Mouse (Mus musculus) hindbrain, embryonic 14.5 days (tissue): ENCODE data around the gene Mfrp. TPM values are rescaled to one million over a fixed set of nuclear protein-coding genes. Genes with fewer than 3 reads are reported as not detected.
A peak's percentile ranks its signal among the peaks of the same experiment; 100 is the strongest.

Experiments
- ATAC-seq: fragments of 200-750 bp; cut with Nextera tagmentation; 2 replicates; pipeline ENCODE4 v1.8.0; 2017; ENCODE audit warnings: moderate number of reproducible peaks, mild to moderate bottlenecking, moderate TSS enrichment, moderate library complexity; ENCODE audit not compliant: low FRiP score
- DNase-seq: peaks from one replicate; pipeline ENCODE4 v3.0.0-alpha.2; 2015; ENCODE audit warnings: low spot score
- H3K27ac ChIP-seq: fragments of 300-500 bp; sonication (generic); 2 replicates; pipeline ENCODE4 v1.5.1; 2014; ENCODE audit warnings: mild to moderate bottlenecking, moderate library complexity
- H3K27me3 ChIP-seq: fragments of 300-500 bp; sonication (generic); 2 replicates; pipeline ENCODE4 v1.6.1; 2014; ENCODE audit warnings: mild to moderate bottlenecking, low read length, mixed read lengths; ENCODE audit not compliant: control insufficient read depth, insufficient read depth
- H3K36me3 ChIP-seq: fragments of 300-500 bp; sonication (generic); replicated peaks from 2 replicates; pipeline ENCODE4 v1.6.1; 2014; ENCODE audit not compliant: control insufficient read depth, insufficient read depth
- H3K4me1 ChIP-seq: fragments of 300-500 bp; sonication (generic); replicated peaks from 2 replicates; pipeline ENCODE4 v1.6.1; 2014; ENCODE audit warnings: antibody characterized with exemption, low read length, mixed read lengths; ENCODE audit not compliant: control insufficient read depth, insufficient read depth
- H3K4me2 ChIP-seq: fragments of 300-500 bp; sonication (generic); replicated peaks from 2 replicates; pipeline ENCODE4 v1.6.1; 2014; ENCODE audit warnings: mild to moderate bottlenecking, moderate library complexity
- H3K4me3 ChIP-seq: fragments of 300-500 bp; sonication (generic); replicated peaks from 2 replicates; pipeline ENCODE4 v1.5.1; 2014; ENCODE audit warnings: mild to moderate bottlenecking, low read length
- H3K9ac ChIP-seq: fragments of 300-500 bp; sonication (generic); 2 replicates; pipeline ENCODE4 v1.6.1; 2014
- H3K9me3 ChIP-seq: fragments of 300-500 bp; sonication (generic); 2 replicates; pipeline ENCODE4 v1.6.1; 2016; ENCODE audit warnings: low read length; ENCODE audit not compliant: control insufficient read depth
- WGBS: fragments of 180-500 bp; shearing (Covaris S2); extraction: QIAGEN DNeasy Blood & Tissue Kit; methylation state at CpG from one replicate; pipeline ENCODE4 v1.1.7; 2014; 5-methylcytosine and 5-hydroxymethylcytosine counted together
- polyA plus RNA-seq: library from polyadenylated mRNA; unstranded; fragments of >200 nt; fragmentation: Nextera tagmentation; extraction: Ambion mirVana; gene quantifications from 2 replicates; pipeline ENCODE4 v1.2.1, GENCODE M21; 2014

The Mfrp gene
- polyA plus RNA-seq, 1 experiment from 2014 or later, result 0.41 TPM

GRCm38 (mm10) chr9:44076764-44077120 is 24.8 kb upstream of the Mfrp start:
- Histone ChIP-seq H3K36me3 (no peaks in the 10 kb centered on the region), H3K27ac (no peak overlapping the region), H3K4me3 (no peak overlapping the region), H3K9me3 (no peaks in the 10 kb centered on the region), H3K4me2 (no peak overlapping the region), H3K9ac (no peak overlapping the region), H3K4me1 (peaks cover 15% of the 10 kb centered on the region), H3K27me3 (no peaks in the 10 kb centered on the region)
- DNase-seq (peak; percentile 64), ATAC-seq (no peak)
- 8% methylated on average over 5 of the region's 5 CpGs for WGBS

GRCm38 (mm10) chr9:44077266-44077910 is 24.1 kb upstream of the Mfrp start:
- no peaks in the 10 kb centered on the region for H3K36me3 ChIP-seq
- ATAC-seq, result no peak
- H3K27ac ChIP-seq, result no peak overlapping the region
- H3K4me2 ChIP-seq, result no peak overlapping the region
- WGBS, result 86% methylated on average over 11 of the region's 11 CpGs
- no peak overlapping the region for H3K9ac ChIP-seq
- no peak overlapping the region for H3K4me3 ChIP-seq
- H3K4me1 ChIP-seq, result peaks cover 9% of the 10 kb centered on the region; the same call in 1 of the 2 replicates
- DNase-seq, result no peak
- H3K9me3 ChIP-seq, result no peaks in the 10 kb centered on the region
- H3K27me3 ChIP-seq, result no peaks in the 10 kb centered on the region; the same call in 1 of the 2 replicates

DNA sequence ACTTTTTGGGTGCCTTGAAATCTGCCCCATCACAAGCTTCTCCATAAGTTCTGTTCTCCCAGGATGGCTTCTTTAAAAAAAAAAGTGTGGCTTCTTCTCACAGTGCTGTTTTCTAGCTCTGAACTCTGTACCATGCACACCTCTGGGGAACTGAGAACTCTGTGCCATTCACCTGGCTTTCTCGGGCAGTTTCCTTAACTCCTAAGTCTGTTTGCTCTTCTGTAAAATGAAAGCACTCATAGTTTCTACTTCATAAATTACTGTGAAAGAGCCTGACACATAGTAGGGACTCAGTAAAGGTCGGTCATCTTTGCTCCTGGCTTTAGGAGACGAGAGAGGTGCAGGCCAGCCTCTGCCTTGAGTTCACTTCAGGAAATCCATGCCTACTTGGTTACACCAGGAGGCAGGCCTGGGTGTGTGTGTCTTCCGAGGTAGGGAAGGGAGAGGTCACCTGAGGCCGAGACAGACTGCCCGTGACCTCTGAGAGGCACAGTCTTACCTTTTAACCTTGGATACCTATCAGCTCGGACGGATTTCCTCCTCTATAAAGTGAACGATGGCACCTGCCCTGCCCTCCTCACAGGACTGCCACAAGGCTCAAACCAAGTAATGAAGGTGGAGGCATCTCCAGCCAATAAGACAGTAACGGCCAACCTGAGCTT is 23.3 kb upstream of the Mfrp start:
- Histone ChIP-seq H3K4me3 (no peak overlapping the region), H3K9ac (no peak overlapping the region), H3K9me3 (no peaks in the 10 kb centered on the region), H3K27ac (no peak overlapping the region), H3K4me2 (no peak overlapping the region), H3K36me3 (no peaks in the 10 kb centered on the region), H3K4me1 (peaks cover 8% of the 10 kb centered on the region; the same call in 1 of the 2 replicates), H3K27me3 (peaks cover 2% of the 10 kb centered on the region; the same call in 1 of the 2 replicates)
- no peak for DNase-seq
- no peak for ATAC-seq
- WGBS, result 78% methylated on average over 10 of the region's 10 CpGs

- Histone ChIP-seq H3K9me3 (no peaks in the 10 kb centered on the region), H3K27me3 (peaks cover 10% of the 10 kb centered on the region), H3K4me2 (no peak overlapping the region), H3K9ac (no peak overlapping the region), H3K4me3 (no peak overlapping the region), H3K4me1 (peaks cover 14% of the 10 kb centered on the region), H3K36me3 (no peaks in the 10 kb centered on the region), H3K27ac (no peak overlapping the region)
- DNase-seq, result peak; percentile 59
- WGBS, result 45% methylated on average over 16 of the region's 16 CpGs
- peak; percentile 79; the same call in 1 of the 2 replicates for ATAC-seq
Measured at GRCm38 (mm10) chr9:44078955-44079756, 22.4 kb upstream of the Mfrp start.

- Histone ChIP-seq H3K4me1 (peaks cover 23% of the 10 kb centered on the region), H3K27ac (no peak overlapping the region), H3K9me3 (no peaks in the 10 kb centered on the region), H3K4me3 (no peak overlapping the region), H3K36me3 (no peaks in the 10 kb centered on the region), H3K4me2 (no peak overlapping the region), H3K27me3 (peaks cover 17% of the 10 kb centered on the region), H3K9ac (no peak overlapping the region)
- 74% methylated on average over 10 of the region's 10 CpGs for WGBS
- no peak for ATAC-seq
- DNase-seq, result no peak
Measured at GRCm38 (mm10) chr9:44079997-44080780, 21.3 kb upstream of the Mfrp start.

DNA sequence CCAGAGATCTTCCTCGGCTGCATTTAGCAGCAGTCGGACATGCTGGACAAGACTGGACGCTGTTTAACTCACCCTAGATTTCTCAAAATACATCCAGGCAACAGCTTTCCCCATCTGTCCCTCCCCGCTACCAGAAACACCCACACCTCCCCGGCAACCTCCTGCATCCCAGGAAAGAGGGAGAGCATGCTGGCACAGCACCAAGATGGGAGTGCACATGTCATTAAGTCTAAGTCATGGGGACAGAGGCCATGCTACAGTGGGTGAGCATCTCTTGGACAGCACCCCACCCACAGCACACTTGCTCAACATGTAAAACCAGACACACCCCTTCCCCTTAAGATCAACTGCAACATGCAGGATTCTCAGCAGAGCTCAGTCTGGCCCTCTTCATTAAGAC is 20.6 kb upstream of the Mfrp start:
- no peak overlapping the region for H3K9ac ChIP-seq
- peaks cover 24% of the 10 kb centered on the region for H3K27me3 ChIP-seq
- no peak overlapping the region for H3K27ac ChIP-seq
- no peak overlapping the region for H3K4me3 ChIP-seq
- no peak for DNase-seq
- no peak overlapping the region for H3K4me2 ChIP-seq
- no peak for ATAC-seq
- WGBS, result 81% methylated on average over 5 of the region's 5 CpGs
- H3K4me1 ChIP-seq, result peaks cover 25% of the 10 kb centered on the region
- no peaks in the 10 kb centered on the region for H3K9me3 ChIP-seq
- no peaks in the 10 kb centered on the region for H3K36me3 ChIP-seq

- Histone ChIP-seq H3K4me1 (peaks cover 25% of the 10 kb centered on the region), H3K4me2 (no peak overlapping the region), H3K4me3 (no peak overlapping the region), H3K9me3 (no peaks in the 10 kb centered on the region), H3K36me3 (no peaks in the 10 kb centered on the region), H3K27ac (no peak overlapping the region), H3K27me3 (peaks cover 31% of the 10 kb centered on the region), H3K9ac (no peak overlapping the region)
- DNase-seq (no peak), ATAC-seq (no peak)
- WGBS, result 79% methylated on average over 5 of the region's 5 CpGs
Measured at GRCm38 (mm10) chr9:44081581-44081980, 19.9 kb upstream of the Mfrp start.

DNA sequence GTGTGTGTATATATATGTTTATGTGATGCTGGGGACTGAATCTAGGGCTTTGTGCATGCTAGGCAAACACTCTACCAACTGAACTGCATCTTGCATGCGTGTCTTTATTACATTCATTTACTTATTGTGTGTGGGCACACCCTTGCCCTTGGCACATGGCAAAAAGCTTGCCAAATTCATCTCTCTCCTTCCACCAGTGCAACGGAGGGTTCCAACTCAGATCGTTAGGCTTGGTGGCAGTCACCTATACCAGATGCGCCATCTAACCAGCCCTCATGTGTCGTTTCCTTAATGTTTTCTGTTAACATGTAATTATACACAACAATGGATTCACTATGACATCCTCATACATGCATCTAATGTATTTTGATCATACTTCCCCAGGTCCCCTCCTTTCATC is 19.3 kb upstream of the Mfrp start:
- H3K9me3 ChIP-seq, result no peaks in the 10 kb centered on the region
- H3K27ac ChIP-seq, result no peak overlapping the region
- DNase-seq, result no peak
- H3K36me3 ChIP-seq, result no peaks in the 10 kb centered on the region
- H3K27me3 ChIP-seq, result peaks cover 37% of the 10 kb centered on the region
- H3K4me3 ChIP-seq, result no peak overlapping the region
- WGBS, result 87% methylated on average over 5 of the region's 5 CpGs
- ATAC-seq, result no peak
- H3K9ac ChIP-seq, result no peak overlapping the region
- H3K4me2 ChIP-seq, result no peak overlapping the region
- peaks cover 25% of the 10 kb centered on the region for H3K4me1 ChIP-seq
